Mouse (Mus musculus) bone marrow, adult 2 months (tissue): ENCODE measurements around the gene Sycp3.

Source experiments
- CTCF ChIP-seq: fragments of 200-500 bp; IDR thresholded peaks from 2 replicates; pipeline ENCODE4 v1.5.1; 2011; ENCODE audit warnings: low read length, control low read depth; ENCODE audit not compliant: control insufficient read depth, insufficient read depth
- POLR2A ChIP-seq: fragments of 200-500 bp; IDR thresholded peaks from 2 replicates; pipeline ENCODE4 v1.6.1; 2011; ENCODE audit warnings: low read depth, mild to moderate bottlenecking, control low read depth, low read length, borderline replicate concordance; ENCODE audit not compliant: control insufficient read depth

DNA sequence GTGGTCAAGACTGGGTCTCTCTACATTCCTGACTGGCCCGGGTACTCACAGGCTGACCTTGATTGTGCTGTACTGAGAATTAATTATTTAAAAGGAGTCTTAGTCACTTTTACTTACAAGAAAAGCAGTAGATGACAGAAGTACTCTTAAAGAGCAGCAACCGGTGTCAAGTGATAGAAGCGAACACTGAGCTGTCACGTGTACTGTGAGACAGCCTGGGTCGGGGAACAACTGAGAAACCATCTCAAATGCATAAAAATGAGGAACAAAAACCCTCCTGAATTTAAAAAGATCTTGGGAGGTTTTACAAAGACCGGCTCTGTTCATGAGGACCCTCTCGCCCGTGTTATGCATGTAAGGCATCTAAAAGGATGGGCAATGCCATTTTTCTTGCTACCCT lies 33.3 kb downstream of the Sycp3 start:
- TF ChIP-seq POLR2A (no peak), CTCF (no peak)
